Mouse (Mus musculus) E14TG2a.4 (cell line): ENCODE results near the gene Gm20517.

Source experiments
- CTCF ChIP-seq: conservative IDR thresholded peaks from 2 replicates; pipeline ENCODE4 v1.5.1; 2014; ENCODE audit warnings: low read length
- NANOG ChIP-seq: IDR thresholded peaks from 2 replicates; pipeline ENCODE4 v1.6.1; 2014; ENCODE audit warnings: borderline replicate concordance, low read length, mixed read lengths

DNA sequence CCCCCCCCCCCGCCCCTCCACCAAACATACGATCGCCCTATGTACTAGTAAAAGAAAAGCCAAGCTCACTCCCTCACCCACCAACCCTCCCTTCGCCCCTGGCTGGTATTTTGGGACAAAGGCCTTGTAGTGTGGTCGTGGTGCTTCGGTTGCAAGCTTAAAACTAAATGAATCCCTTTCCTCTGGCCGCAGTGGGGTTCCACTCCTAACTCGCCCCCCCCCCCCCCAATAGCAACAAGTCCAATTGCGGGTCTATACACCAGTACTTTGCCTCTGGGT lies 16.5 kb upstream of the Gm20517 start:
- no peak for TF ChIP-seq CTCF
- no peak for TF ChIP-seq NANOG
